Mouse (Mus musculus): Measurements from ENCODE around the gene Lamtor4. TPM values are rescaled to one million over a fixed set of nuclear protein-coding genes. Genes with fewer than 3 reads are reported as not detected.
"Not testable (repeated sequence)": the region's sequence is repeated elsewhere in the genome, so short reads cannot be mapped to it uniquely, and the experiment has no call there.

The Lamtor4 gene
- 66.1 and 74.0 TPM in 2 replicates for polyA plus RNA-seq (2014; fragmentation: Nextera tagmentation; extraction: Ambion mirVana)

GRCm38 (mm10) chr5:138255353-138256093, at the start of gene Lamtor4:
TSS of gene Lamtor4 (plus strand) at chr5:138255482.
- Histone ChIP-seq H3K4me2 (replicated peaks; ENCODE audit: low read depth, low read length) (peak within 1 kb of the TSS; percentile 54), H3K4me1 (ENCODE audit: control insufficient read depth, insufficient read depth, low read length) (no peaks in the 10 kb centered on the region), H3K9ac (replicated peaks; ENCODE audit: low read depth, low read length) (peak within 1 kb of the TSS; percentile 8), H3K9me3 (ENCODE audit: control insufficient read depth, low read depth, low read length) (no peaks in the 10 kb centered on the region), H3K27me3 (ENCODE audit: control insufficient read depth, insufficient read depth, low read length) (no peaks in the 10 kb centered on the region), H3K36me3 (ENCODE audit: control insufficient read depth, insufficient read depth, low read length) (peaks cover 21% of the 10 kb centered on the region), H3K4me3 (ENCODE audit: low read depth, low read length) (peak within 1 kb of the TSS; percentile 51), H3K27ac (ENCODE audit: low read length) (peak within 1 kb of the TSS; percentile 49; the same call in 1 of the 2 replicates)
- peak; percentile 99 for ATAC-seq (ENCODE audit: insufficient number of reproducible peaks, insufficient read depth, low FRiP score, low read depth)
- WGBS, result under 1% methylated on average over 38 of the region's 38 CpGs

GRCm38 (mm10) chr5:138207253-138207652, 48.0 kb upstream of the Lamtor4 start:
- no peak overlapping the region for H3K27ac ChIP-seq (ENCODE audit: low read length)
- H3K9me3 ChIP-seq (ENCODE audit: control insufficient read depth, low read depth, low read length), result no peaks in the 10 kb centered on the region
- no peak for ATAC-seq (ENCODE audit: insufficient number of reproducible peaks, insufficient read depth, low FRiP score, low read depth)
- no peak overlapping the region for H3K9ac ChIP-seq (replicated peaks; ENCODE audit: low read depth, low read length)
- H3K4me3 ChIP-seq (ENCODE audit: low read depth, low read length), result no peak overlapping the region
- H3K4me1 ChIP-seq (ENCODE audit: control insufficient read depth, insufficient read depth, low read length), result no peaks in the 10 kb centered on the region
- H3K4me2 ChIP-seq (replicated peaks; ENCODE audit: low read depth, low read length), result no peak overlapping the region
- no peaks in the 10 kb centered on the region for H3K36me3 ChIP-seq (ENCODE audit: control insufficient read depth, insufficient read depth, low read length)
- H3K27me3 ChIP-seq (ENCODE audit: control insufficient read depth, insufficient read depth, low read length), result no peaks in the 10 kb centered on the region
- 78% methylated on average over 1 of the region's 1 CpGs for WGBS

- Histone ChIP-seq H3K27ac (ENCODE audit: low read length) (no peak overlapping the region), H3K9ac (replicated peaks; ENCODE audit: low read depth, low read length) (no peak overlapping the region), H3K4me3 (ENCODE audit: low read depth, low read length) (no peak overlapping the region), H3K4me1 (ENCODE audit: control insufficient read depth, insufficient read depth, low read length) (no peaks in the 10 kb centered on the region), H3K27me3 (ENCODE audit: control insufficient read depth, insufficient read depth, low read length) (no peaks in the 10 kb centered on the region), H3K9me3 (ENCODE audit: control insufficient read depth, low read depth, low read length) (no peaks in the 10 kb centered on the region), H3K36me3 (ENCODE audit: control insufficient read depth, insufficient read depth, low read length) (no peaks in the 10 kb centered on the region), H3K4me2 (replicated peaks; ENCODE audit: low read depth, low read length) (no peak overlapping the region)
- WGBS, result 78% methylated on average over 4 of the region's 4 CpGs
- ATAC-seq (ENCODE audit: insufficient number of reproducible peaks, insufficient read depth, low FRiP score, low read depth), result no peak
Observed at GRCm38 (mm10) chr5:138207873-138208272, 47.4 kb upstream of the Lamtor4 start.

- not testable (repeated sequence) for H3K9me3 ChIP-seq (ENCODE audit: control insufficient read depth, low read depth, low read length); H3K4me3 ChIP-seq (ENCODE audit: low read depth, low read length); H3K9ac ChIP-seq (replicated peaks; ENCODE audit: low read depth, low read length); H3K4me2 ChIP-seq (replicated peaks; ENCODE audit: low read depth, low read length); H3K27me3 ChIP-seq (ENCODE audit: control insufficient read depth, insufficient read depth, low read length); ATAC-seq (ENCODE audit: insufficient number of reproducible peaks, insufficient read depth, low FRiP score, low read depth); H3K36me3 ChIP-seq (ENCODE audit: control insufficient read depth, insufficient read depth, low read length); H3K4me1 ChIP-seq (ENCODE audit: control insufficient read depth, insufficient read depth, low read length); H3K27ac ChIP-seq (ENCODE audit: low read length)
- WGBS, result 95% methylated on average over 13 of the region's 13 CpGs
Observed at GRCm38 (mm10) chr5:138216632-138217031, 38.6 kb upstream of the Lamtor4 start.

- H3K4me3 ChIP-seq (ENCODE audit: low read depth, low read length), result no peak overlapping the region
- no peaks in the 10 kb centered on the region for H3K27me3 ChIP-seq (ENCODE audit: control insufficient read depth, insufficient read depth, low read length)
- no peak overlapping the region for H3K4me2 ChIP-seq (replicated peaks; ENCODE audit: low read depth, low read length)
- ATAC-seq (ENCODE audit: insufficient number of reproducible peaks, insufficient read depth, low FRiP score, low read depth), result no peak
- H3K27ac ChIP-seq (ENCODE audit: low read length), result no peak overlapping the region
- no peak overlapping the region for H3K9ac ChIP-seq (replicated peaks; ENCODE audit: low read depth, low read length)
- no peaks in the 10 kb centered on the region for H3K4me1 ChIP-seq (ENCODE audit: control insufficient read depth, insufficient read depth, low read length)
- no peaks in the 10 kb centered on the region for H3K36me3 ChIP-seq (ENCODE audit: control insufficient read depth, insufficient read depth, low read length)
- no peaks in the 10 kb centered on the region for H3K9me3 ChIP-seq (ENCODE audit: control insufficient read depth, low read depth, low read length)
- WGBS, result 39% methylated on average over 2 of the region's 2 CpGs
Observed at GRCm38 (mm10) chr5:138219864-138220263, 35.4 kb upstream of the Lamtor4 start.

- ATAC-seq (ENCODE audit: insufficient number of reproducible peaks, insufficient read depth, low FRiP score, low read depth), result no peak
- H3K4me2 ChIP-seq (replicated peaks; ENCODE audit: low read depth, low read length), result no peak overlapping the region
- H3K9ac ChIP-seq (replicated peaks; ENCODE audit: low read depth, low read length), result no peak overlapping the region
- H3K27me3 ChIP-seq (ENCODE audit: control insufficient read depth, insufficient read depth, low read length), result no peaks in the 10 kb centered on the region
- no peaks in the 10 kb centered on the region for H3K4me1 ChIP-seq (ENCODE audit: control insufficient read depth, insufficient read depth, low read length)
- no peaks in the 10 kb centered on the region for H3K36me3 ChIP-seq (ENCODE audit: control insufficient read depth, insufficient read depth, low read length)
- H3K9me3 ChIP-seq (ENCODE audit: control insufficient read depth, low read depth, low read length), result no peaks in the 10 kb centered on the region
- H3K4me3 ChIP-seq (ENCODE audit: low read depth, low read length), result no peak overlapping the region
- no peak overlapping the region for H3K27ac ChIP-seq (ENCODE audit: low read length)
- 25% methylated on average over 4 of the region's 4 CpGs for WGBS
Observed at GRCm38 (mm10) chr5:138222111-138222510, 33.2 kb upstream of the Lamtor4 start.

GRCm38 (mm10) chr5:138223287-138223686, 32.0 kb upstream of the Lamtor4 start:
- Histone ChIP-seq H3K36me3 (ENCODE audit: control insufficient read depth, insufficient read depth, low read length) (no peaks in the 10 kb centered on the region), H3K27ac (ENCODE audit: low read length) (no peak overlapping the region), H3K9ac (replicated peaks; ENCODE audit: low read depth, low read length) (no peak overlapping the region), H3K4me1 (ENCODE audit: control insufficient read depth, insufficient read depth, low read length) (no peaks in the 10 kb centered on the region), H3K27me3 (ENCODE audit: control insufficient read depth, insufficient read depth, low read length) (no peaks in the 10 kb centered on the region), H3K4me2 (replicated peaks; ENCODE audit: low read depth, low read length) (no peak overlapping the region), H3K9me3 (ENCODE audit: control insufficient read depth, low read depth, low read length) (no peaks in the 10 kb centered on the region), H3K4me3 (ENCODE audit: low read depth, low read length) (no peak overlapping the region)
- ATAC-seq (ENCODE audit: insufficient number of reproducible peaks, insufficient read depth, low FRiP score, low read depth), result no peak
- 58% methylated on average over 3 of the region's 3 CpGs for WGBS

- Histone ChIP-seq H3K27me3 (ENCODE audit: control insufficient read depth, insufficient read depth, low read length) (no peaks in the 10 kb centered on the region), H3K36me3 (ENCODE audit: control insufficient read depth, insufficient read depth, low read length) (no peaks in the 10 kb centered on the region), H3K4me3 (ENCODE audit: low read depth, low read length) (no peak within 1 kb of the TSS), H3K9me3 (ENCODE audit: control insufficient read depth, low read depth, low read length) (no peaks in the 10 kb centered on the region), H3K4me1 (ENCODE audit: control insufficient read depth, insufficient read depth, low read length) (no peaks in the 10 kb centered on the region), H3K4me2 (replicated peaks; ENCODE audit: low read depth, low read length) (no peak within 1 kb of the TSS), H3K27ac (ENCODE audit: low read length) (no peak within 1 kb of the TSS), H3K9ac (replicated peaks; ENCODE audit: low read depth, low read length) (no peak within 1 kb of the TSS)
- WGBS, result 57% methylated on average over 2 of the region's 2 CpGs
- no peak for ATAC-seq (ENCODE audit: insufficient number of reproducible peaks, insufficient read depth, low FRiP score, low read depth)
Observed at GRCm38 (mm10) chr5:138225700-138226099, 29.6 kb upstream of the Lamtor4 start, which contains the start of gene Nxpe5. TSS of gene Nxpe5 (plus strand) at chr5:138225898.

GRCm38 (mm10) chr5:138226491-138226890, 28.8 kb upstream of the Lamtor4 start:
- 75% methylated on average over 4 of the region's 4 CpGs for WGBS
- no peaks in the 10 kb centered on the region for H3K27me3 ChIP-seq (ENCODE audit: control insufficient read depth, insufficient read depth, low read length)
- no peak overlapping the region for H3K9ac ChIP-seq (replicated peaks; ENCODE audit: low read depth, low read length)
- no peaks in the 10 kb centered on the region for H3K36me3 ChIP-seq (ENCODE audit: control insufficient read depth, insufficient read depth, low read length)
- no peak overlapping the region for H3K4me3 ChIP-seq (ENCODE audit: low read depth, low read length)
- no peak overlapping the region for H3K27ac ChIP-seq (ENCODE audit: low read length)
- ATAC-seq (ENCODE audit: insufficient number of reproducible peaks, insufficient read depth, low FRiP score, low read depth), result no peak
- H3K4me1 ChIP-seq (ENCODE audit: control insufficient read depth, insufficient read depth, low read length), result no peaks in the 10 kb centered on the region
- H3K9me3 ChIP-seq (ENCODE audit: control insufficient read depth, low read depth, low read length), result no peaks in the 10 kb centered on the region
- no peak overlapping the region for H3K4me2 ChIP-seq (replicated peaks; ENCODE audit: low read depth, low read length)
